Mouse (Mus musculus): Measurements from ENCODE around the gene Nxn.

The Nxn gene

GRCm38 (mm10) chr11:76401398-76401797 is 2.5 kb upstream of the Nxn start:
- CTCF ChIA-PET, result interaction anchor here (0.6 kb wide), 1 partner anchor 57 kb away, joined by 3 read pairs; no protein-coding TSS in a partner anchor

DNA sequence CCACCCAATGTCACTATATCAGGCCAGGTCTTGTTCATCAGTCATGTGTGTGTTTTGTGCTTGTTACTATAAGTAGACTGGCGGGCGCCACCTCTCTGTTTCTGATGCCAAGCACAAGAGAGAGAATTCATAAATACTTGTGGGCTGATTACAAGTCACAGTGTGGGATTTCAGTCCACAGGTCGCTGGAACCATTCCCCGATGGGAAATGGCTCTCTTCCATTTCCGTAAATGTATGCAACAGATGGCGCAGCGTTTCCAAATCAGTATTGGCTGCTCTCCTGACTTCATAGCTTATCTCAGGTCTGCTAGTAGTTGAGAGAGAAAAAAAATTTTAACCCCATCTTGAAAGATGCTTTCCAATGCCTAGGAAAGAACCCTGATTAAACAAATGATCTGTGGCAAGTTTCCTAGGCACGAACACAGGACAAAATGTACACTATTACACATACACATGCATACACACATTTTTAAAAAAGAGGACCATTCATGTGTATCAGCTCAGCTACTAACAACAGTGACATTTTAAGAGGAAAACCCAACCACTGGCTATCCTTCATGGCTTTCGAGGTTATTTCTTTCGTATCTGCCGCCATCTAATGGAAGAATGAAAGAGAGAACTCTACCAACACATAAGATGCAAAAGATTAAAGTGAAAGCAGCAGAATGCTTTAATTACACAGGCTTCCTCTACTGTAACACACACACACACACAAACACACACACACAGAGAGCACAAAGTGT is 819 bp upstream of the Nxn start:
- CTCF ChIA-PET, result no interaction called here

DNA sequence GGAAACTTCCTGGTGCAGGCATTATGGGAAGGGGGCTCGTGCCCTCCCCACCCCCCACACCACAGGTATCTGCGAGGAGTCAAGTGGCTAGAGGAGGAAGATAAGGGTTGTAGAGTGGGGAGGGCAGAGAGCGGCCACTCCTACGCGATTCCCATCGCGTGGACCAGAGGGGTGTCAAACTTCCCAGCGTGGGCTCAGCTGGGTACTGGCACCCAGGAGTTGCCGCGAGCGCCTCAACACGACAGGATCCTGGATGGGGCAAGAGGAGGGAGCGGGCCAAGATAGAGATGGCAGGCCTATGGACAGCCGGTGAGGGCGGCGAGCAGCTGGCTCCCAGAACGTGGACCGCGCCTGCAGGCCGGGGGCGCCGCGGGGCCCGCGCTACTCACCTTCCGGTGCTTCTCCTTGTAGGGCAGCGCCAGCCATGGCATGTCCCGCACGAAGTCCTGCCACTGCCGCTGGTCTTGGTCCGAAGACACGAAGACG is 585 bp downstream of the Nxn start:
- CTCF ChIA-PET, result interaction anchor here (0.6 to 0.8 kb wide), 2 partner anchors 8 to 14 kb away, joined by 3 read pairs; partner anchors contain the start of gene Timm22

- CTCF ChIA-PET, result interaction anchor here (0.6 to 0.8 kb wide), 2 partner anchors 9 to 15 kb away, joined by 3 read pairs; partner anchors contain the start of gene Timm22
Observed at GRCm38 (mm10) chr11:76397650-76398311, 1.2 kb downstream of the Nxn start.

GRCm38 (mm10) chr11:76392996-76393395 is 5.9 kb downstream of the Nxn start:
- CTCF ChIA-PET, result interaction anchor here (0.6 kb wide), 1 partner anchor 13 kb away, joined by 3 read pairs; no protein-coding TSS in a partner anchor

- CTCF ChIA-PET, result interaction anchor here (0.6 kb wide), 1 partner anchor 13 kb away, joined by 3 read pairs; no protein-coding TSS in a partner anchor
Observed at GRCm38 (mm10) chr11:76392532-76392931, 6.4 kb downstream of the Nxn start.

- CTCF ChIA-PET, result interaction anchor here (0.7 kb wide), 1 partner anchor 44 kb away, joined by 11 read pairs; no protein-coding TSS in a partner anchor
Observed at GRCm38 (mm10) chr11:76388711-76389110, 10.2 kb downstream of the Nxn start.

DNA sequence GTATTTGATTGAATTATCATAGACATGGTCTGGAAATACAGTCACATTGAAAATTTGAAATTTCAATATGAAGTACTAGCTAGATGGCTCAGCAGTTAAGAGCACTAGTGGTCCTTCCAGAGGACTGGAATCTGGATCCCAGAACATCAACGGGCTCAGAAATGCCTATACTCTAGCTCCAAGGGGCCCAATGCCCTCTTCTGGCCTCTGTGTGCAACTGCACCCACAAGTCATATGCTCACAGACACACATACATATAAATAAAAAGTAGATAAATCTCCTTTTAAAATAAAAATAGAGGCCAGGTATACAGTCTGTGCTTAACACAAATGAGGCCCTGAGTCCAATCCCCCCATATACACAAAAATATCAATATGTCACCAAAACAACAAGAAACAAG is 11.8 kb downstream of the Nxn start:
- CTCF ChIA-PET, result no interaction called here

DNA sequence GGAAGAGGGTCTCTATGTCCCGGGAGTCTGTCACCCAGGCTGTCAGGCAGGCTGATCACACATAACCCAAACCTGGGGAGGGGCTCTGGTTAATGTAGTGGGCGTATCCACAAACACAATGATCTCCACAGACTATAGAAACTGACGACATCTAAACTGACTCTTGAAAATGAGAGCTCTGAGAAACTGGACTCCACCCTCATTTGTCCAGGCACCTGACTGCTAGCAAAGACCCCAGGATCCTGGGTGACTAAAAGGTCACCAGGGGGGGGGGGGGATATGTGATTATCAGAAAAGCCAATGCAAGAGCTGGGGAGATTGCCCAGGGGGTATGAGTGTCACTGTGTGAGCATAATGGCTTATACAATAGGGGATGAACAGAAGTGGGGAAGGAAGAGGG is 13.2 kb downstream of the Nxn start:
- CTCF ChIA-PET, result no interaction called here

DNA sequence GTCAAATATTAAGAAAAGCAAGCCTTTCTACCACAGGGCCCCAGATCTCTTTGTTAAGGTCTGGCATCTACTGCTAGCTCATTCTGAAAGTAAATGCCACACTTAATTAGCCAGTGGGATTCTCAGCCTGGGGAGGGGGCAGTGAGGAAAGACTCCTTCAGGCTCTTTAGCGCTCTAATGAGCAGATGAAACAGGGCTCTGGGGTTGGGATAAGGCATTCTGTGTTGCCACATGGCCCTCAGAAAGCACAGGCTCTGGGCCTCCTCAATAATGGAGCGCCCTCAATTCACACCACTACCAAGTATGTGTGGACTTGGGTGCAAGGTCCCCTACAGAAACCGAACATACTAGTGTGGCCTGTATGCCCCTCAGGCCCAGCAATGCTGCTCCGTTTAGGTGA is 13.9 kb downstream of the Nxn start:
- CTCF ChIA-PET, result no interaction called here

DNA sequence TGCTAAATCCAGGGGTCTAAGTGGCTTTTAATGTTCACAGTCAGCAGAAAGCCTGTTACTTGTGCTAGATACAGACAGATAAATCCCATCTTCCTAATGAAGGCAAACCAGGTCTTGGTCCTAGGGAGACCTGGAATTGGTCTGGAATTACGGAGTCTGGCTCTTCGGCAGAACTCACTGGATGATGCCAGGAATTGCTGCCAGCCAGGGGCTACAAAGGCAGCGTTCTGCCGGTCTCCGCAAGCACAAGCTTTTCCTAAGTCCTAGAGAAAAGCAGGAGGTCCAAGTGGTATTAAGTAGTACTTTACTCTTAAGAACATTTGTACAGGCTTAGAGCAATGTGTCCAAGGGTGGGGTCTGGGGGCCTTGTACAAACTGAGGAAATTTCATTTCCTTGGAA is 14.6 kb downstream of the Nxn start:
- CTCF ChIA-PET, result no interaction called here

DNA sequence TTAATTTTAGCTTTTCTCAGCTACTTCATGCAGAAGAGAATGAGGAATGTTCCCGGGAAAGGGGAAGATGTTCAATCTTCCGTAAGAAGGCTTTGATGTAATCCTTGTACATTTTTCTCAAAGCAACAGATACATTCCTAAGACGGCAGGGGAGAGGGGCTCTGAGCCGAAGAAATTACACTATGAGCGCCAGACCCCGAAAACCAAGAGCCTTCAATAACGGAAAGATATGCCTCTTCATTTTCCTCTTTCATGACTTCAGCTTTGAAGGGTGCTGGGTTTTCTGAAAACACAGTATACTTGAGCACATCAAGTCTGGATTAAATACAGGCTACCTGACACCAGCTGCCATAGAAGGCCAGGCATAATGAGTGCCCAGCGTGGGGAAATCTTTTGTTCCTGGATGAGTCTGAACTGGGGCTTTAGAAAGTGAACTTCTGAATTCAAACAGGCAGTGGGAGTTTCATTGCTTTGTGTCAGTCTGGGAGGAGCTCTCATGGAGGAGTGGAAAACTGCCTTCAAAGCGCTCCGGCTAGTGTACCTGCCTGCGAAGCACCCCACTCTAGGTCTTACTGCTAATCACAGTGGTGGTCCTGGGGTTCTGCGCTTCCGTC is 16.1 kb downstream of the Nxn start:
- CTCF ChIA-PET, result no interaction called here

- CTCF ChIA-PET, result no interaction called here
Observed at GRCm38 (mm10) chr11:76381201-76381885, 17.6 kb downstream of the Nxn start.

DNA sequence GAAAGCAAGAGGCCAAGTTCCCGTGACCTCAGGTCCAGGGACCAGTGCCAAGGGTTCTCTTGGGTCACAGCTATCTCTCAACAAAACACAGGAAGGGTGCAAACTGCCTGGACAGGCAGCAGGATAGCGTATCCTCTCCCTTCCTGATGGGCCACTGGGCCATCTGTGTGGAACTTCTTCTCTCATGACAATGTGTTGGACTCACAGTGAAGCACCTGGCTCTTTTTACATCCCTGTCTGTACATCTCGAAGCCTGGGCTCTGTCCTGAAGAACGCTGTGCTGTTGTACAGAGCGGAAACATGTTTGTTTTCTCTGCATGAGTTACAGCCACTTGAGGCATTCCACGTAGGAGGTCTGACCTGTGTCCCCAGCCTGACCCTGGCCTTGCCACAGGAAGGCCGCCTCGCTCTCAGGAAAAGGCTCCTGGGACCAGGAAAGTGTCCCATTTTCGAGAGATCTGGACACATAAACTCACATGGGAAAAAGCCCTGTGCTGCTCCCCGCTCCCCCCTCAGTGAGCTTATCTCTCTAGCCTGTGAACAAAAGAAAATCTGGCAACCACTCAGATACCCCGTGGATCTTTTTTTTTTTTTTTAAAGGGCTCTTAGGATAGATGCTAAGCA is 18.9 kb downstream of the Nxn start:
- CTCF ChIA-PET, result no interaction called here

DNA sequence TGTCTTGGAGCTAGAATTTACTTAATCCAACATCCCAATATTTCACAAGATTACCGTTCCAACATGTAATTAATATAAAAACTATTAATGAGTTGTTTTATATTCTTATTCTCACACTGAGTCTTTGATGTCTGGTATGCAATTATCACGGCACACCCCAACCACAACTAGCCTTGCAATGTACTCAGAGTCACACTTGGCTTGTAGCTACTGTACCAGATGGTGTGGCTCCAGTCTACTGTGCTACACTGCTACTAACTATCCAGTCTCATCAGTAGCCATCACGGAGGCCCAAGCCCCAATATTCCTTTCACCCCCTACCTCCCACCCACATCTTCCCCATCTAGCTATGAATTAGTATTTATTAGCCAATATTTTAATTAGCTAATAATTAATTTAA is 22.5 kb downstream of the Nxn start:
- CTCF ChIA-PET, result no interaction called here

GRCm38 (mm10) chr11:76374491-76375185 is 24.3 kb downstream of the Nxn start:
- CTCF ChIA-PET, result interaction anchor here (0.6 kb wide), 1 partner anchor 1556 kb away, joined by 3 read pairs; the partner anchor contains the start of gene Sez6

- CTCF ChIA-PET, result interaction anchor here (0.8 kb wide), 1 partner anchor 1191 kb away, joined by 6 read pairs; no protein-coding TSS in a partner anchor
Observed at GRCm38 (mm10) chr11:76372534-76372933, 26.4 kb downstream of the Nxn start.

GRCm38 (mm10) chr11:76372120-76372519 is 26.8 kb downstream of the Nxn start:
- CTCF ChIA-PET, result interaction anchor here (0.6 to 0.8 kb wide), 2 partner anchors 31 to 1190 kb away, joined by 5 to 6 read pairs; no protein-coding TSS in a partner anchor

GRCm38 (mm10) chr11:76370491-76370890 is 28.4 kb downstream of the Nxn start:
- CTCF ChIA-PET, result no interaction called here

- CTCF ChIA-PET, result no interaction called here
Observed at GRCm38 (mm10) chr11:76366720-76367119, 32.2 kb downstream of the Nxn start.

GRCm38 (mm10) chr11:76364038-76364437 is 34.9 kb downstream of the Nxn start:
- CTCF ChIA-PET, result no interaction called here
